Mouse (Mus musculus) hindbrain, embryonic 10.5 days (tissue): ENCODE data around the gene Lrrc49. TPM values are rescaled to one million over a fixed set of nuclear protein-coding genes. Genes with fewer than 3 reads are reported as not detected.

Experiments used
- DNase-seq: peaks from one replicate; pipeline ENCODE4 v3.0.0-alpha.2; 2017; ENCODE audit warnings: low spot score
- H3K27ac ChIP-seq: fragments of 300-500 bp; sonication (generic); 2 replicates; pipeline ENCODE4 v1.5.1; 2016; ENCODE audit warnings: mild to moderate bottlenecking, moderate library complexity
- H3K27me3 ChIP-seq: fragments of 300-500 bp; sonication (generic); 2 replicates; pipeline ENCODE4 v1.6.1; 2016; ENCODE audit warnings: mild to moderate bottlenecking; ENCODE audit not compliant: poor library complexity, insufficient read depth, severe bottlenecking
- H3K36me3 ChIP-seq: fragments of 300-500 bp; sonication (generic); 2 replicates; pipeline ENCODE4 v1.6.1; 2016; ENCODE audit warnings: mild to moderate bottlenecking, moderate library complexity
- H3K4me1 ChIP-seq: fragments of 300-500 bp; sonication (generic); replicated peaks from 2 replicates; pipeline ENCODE4 v1.6.1; 2016; ENCODE audit warnings: mild to moderate bottlenecking
- H3K4me3 ChIP-seq: fragments of 300-500 bp; sonication (generic); 2 replicates; pipeline ENCODE4 v1.5.1; 2016; ENCODE audit warnings: mild to moderate bottlenecking, moderate library complexity
- H3K9me3 ChIP-seq: fragments of 300-500 bp; sonication (generic); 2 replicates; pipeline ENCODE4 v1.6.1; 2016; ENCODE audit warnings: mild to moderate bottlenecking, moderate library complexity
- WGBS: fragments of 180-500 bp; shearing (Covaris S2); methylation state at CpG from one replicate; pipeline ENCODE4 v1.1.7; 2016; 5-methylcytosine and 5-hydroxymethylcytosine counted together
- polyA plus RNA-seq: library from polyadenylated mRNA; unstranded; fragments of >200 nt; fragmentation: Nextera tagmentation; extraction: Ambion mirVana; gene quantifications from 2 replicates; pipeline ENCODE4 v1.2.1, GENCODE M21; 2016

Lrrc49 gene
- polyA plus RNA-seq, result 24.8 and 38.6 TPM in 2 replicates

GRCm38 (mm10) chr9:60687891-60688324 is at the start of gene Lrrc49:
Lrrc49 (minus strand) TSS chr9:60688158.
- peaks cover 15% of the 10 kb centered on the region for H3K4me1 ChIP-seq
- DNase-seq, result peak; percentile 90
- no peaks in the 10 kb centered on the region for H3K9me3 ChIP-seq
- H3K36me3 ChIP-seq, result peaks cover 20% of the 10 kb centered on the region
- WGBS, result under 1% methylated on average over 21 of the region's 21 CpGs
- peak within 1 kb of the TSS; percentile 66 for H3K4me3 ChIP-seq
- no peaks in the 10 kb centered on the region for H3K27me3 ChIP-seq
- peak within 1 kb of the TSS; percentile 96 for H3K27ac ChIP-seq

- no peak overlapping the region for H3K27ac ChIP-seq
- H3K36me3 ChIP-seq, result peaks cover 6% of the 10 kb centered on the region; the same call in 1 of the 2 replicates
- no peak for DNase-seq
- WGBS, result 97% methylated on average over 2 of the region's 2 CpGs
- H3K4me3 ChIP-seq, result no peak overlapping the region
- no peaks in the 10 kb centered on the region for H3K27me3 ChIP-seq
- no peaks in the 10 kb centered on the region for H3K4me1 ChIP-seq
- peaks cover 8% of the 10 kb centered on the region; the same call in 1 of the 2 replicates for H3K9me3 ChIP-seq
Measured at GRCm38 (mm10) chr9:60734321-60734720, 46.4 kb upstream of the Lrrc49 start.

GRCm38 (mm10) chr9:60724968-60725367 is 37.0 kb upstream of the Lrrc49 start:
- 91% methylated on average over 7 of the region's 7 CpGs for WGBS
- Histone ChIP-seq H3K4me1 (no peaks in the 10 kb centered on the region), H3K27ac (no peak overlapping the region), H3K27me3 (no peaks in the 10 kb centered on the region), H3K9me3 (no peaks in the 10 kb centered on the region; the same call in 1 of the 2 replicates), H3K36me3 (no peaks in the 10 kb centered on the region), H3K4me3 (no peak overlapping the region)
- no peak for DNase-seq

- Histone ChIP-seq H3K27ac (no peak overlapping the region), H3K4me1 (no peaks in the 10 kb centered on the region), H3K36me3 (no peaks in the 10 kb centered on the region), H3K27me3 (peaks cover 5% of the 10 kb centered on the region), H3K4me3 (no peak overlapping the region), H3K9me3 (no peaks in the 10 kb centered on the region)
- WGBS, result 92% methylated on average over 3 of the region's 3 CpGs
- DNase-seq, result no peak
Measured at GRCm38 (mm10) chr9:60719687-60720086, 31.7 kb upstream of the Lrrc49 start.

- DNase-seq, result peak; percentile 27
- H3K36me3 ChIP-seq, result no peaks in the 10 kb centered on the region
- no peak overlapping the region for H3K4me3 ChIP-seq
- H3K27ac ChIP-seq, result no peak overlapping the region
- H3K4me1 ChIP-seq, result peaks cover 7% of the 10 kb centered on the region
- peaks cover 19% of the 10 kb centered on the region for H3K27me3 ChIP-seq
- H3K9me3 ChIP-seq, result no peaks in the 10 kb centered on the region
- WGBS, result 67% methylated on average over 3 of the region's 3 CpGs
Measured at GRCm38 (mm10) chr9:60718284-60718683, 30.3 kb upstream of the Lrrc49 start.

GRCm38 (mm10) chr9:60715828-60716227 is 27.9 kb upstream of the Lrrc49 start:
- no peaks in the 10 kb centered on the region for H3K9me3 ChIP-seq
- H3K4me1 ChIP-seq, result peaks cover 17% of the 10 kb centered on the region
- no peak for DNase-seq
- no peaks in the 10 kb centered on the region for H3K36me3 ChIP-seq
- H3K27ac ChIP-seq, result no peak overlapping the region
- 65% methylated on average over 5 of the region's 5 CpGs for WGBS
- H3K4me3 ChIP-seq, result no peak overlapping the region
- peaks cover 31% of the 10 kb centered on the region for H3K27me3 ChIP-seq

- H3K4me3 ChIP-seq, result no peak overlapping the region
- 84% methylated on average over 4 of the region's 4 CpGs for WGBS
- H3K9me3 ChIP-seq, result no peaks in the 10 kb centered on the region
- H3K36me3 ChIP-seq, result no peaks in the 10 kb centered on the region
- peaks cover 31% of the 10 kb centered on the region for H3K27me3 ChIP-seq
- no peak for DNase-seq
- H3K27ac ChIP-seq, result no peak overlapping the region
- H3K4me1 ChIP-seq, result peaks cover 17% of the 10 kb centered on the region
Measured at GRCm38 (mm10) chr9:60715271-60715670, 27.3 kb upstream of the Lrrc49 start.

GRCm38 (mm10) chr9:60714191-60714590 is 26.2 kb upstream of the Lrrc49 start:
- Histone ChIP-seq H3K27me3 (peaks cover 31% of the 10 kb centered on the region), H3K4me3 (no peak overlapping the region), H3K9me3 (no peaks in the 10 kb centered on the region), H3K27ac (no peak overlapping the region), H3K36me3 (no peaks in the 10 kb centered on the region), H3K4me1 (peaks cover 17% of the 10 kb centered on the region)
- WGBS, result 86% methylated on average over 6 of the region's 6 CpGs
- no peak for DNase-seq

GRCm38 (mm10) chr9:60713616-60714015 is 25.7 kb upstream of the Lrrc49 start:
- Histone ChIP-seq H3K36me3 (no peaks in the 10 kb centered on the region), H3K9me3 (no peaks in the 10 kb centered on the region), H3K4me3 (peak overlapping the region; percentile 80), H3K27me3 (peaks cover 31% of the 10 kb centered on the region), H3K27ac (peak overlapping the region; percentile 86; the same call in 1 of the 2 replicates), H3K4me1 (peaks cover 17% of the 10 kb centered on the region)
- WGBS, result 54% methylated on average over 4 of the region's 4 CpGs
- no peak for DNase-seq

- no peaks in the 10 kb centered on the region for H3K36me3 ChIP-seq
- H3K27ac ChIP-seq, result peak within 1 kb of the TSS; percentile 86
- H3K4me1 ChIP-seq, result peaks cover 17% of the 10 kb centered on the region
- peak; percentile 56 for DNase-seq
- WGBS, result under 1% methylated on average over 66 of the region's 66 CpGs
- H3K4me3 ChIP-seq, result peak within 1 kb of the TSS; percentile 80
- peaks cover 31% of the 10 kb centered on the region for H3K27me3 ChIP-seq
- no peaks in the 10 kb centered on the region for H3K9me3 ChIP-seq
Measured at GRCm38 (mm10) chr9:60712771-60713541, 25.0 kb upstream of the Lrrc49 start, which contains the start of gene Larp6. Larp6 (plus strand) TSS chr9:60712989.

- H3K9me3 ChIP-seq, result no peaks in the 10 kb centered on the region
- DNase-seq, result no peak
- H3K27ac ChIP-seq, result no peak overlapping the region
- no peak overlapping the region for H3K4me3 ChIP-seq
- no peaks in the 10 kb centered on the region for H3K36me3 ChIP-seq
- peaks cover 31% of the 10 kb centered on the region for H3K27me3 ChIP-seq
- 79% methylated on average over 5 of the region's 5 CpGs for WGBS
- peaks cover 17% of the 10 kb centered on the region for H3K4me1 ChIP-seq
Measured at GRCm38 (mm10) chr9:60712011-60712410, 24.1 kb upstream of the Lrrc49 start.

GRCm38 (mm10) chr9:60709721-60710120 is 21.8 kb upstream of the Lrrc49 start:
- no peaks in the 10 kb centered on the region for H3K9me3 ChIP-seq
- H3K27ac ChIP-seq, result no peak overlapping the region
- peaks cover 17% of the 10 kb centered on the region for H3K4me1 ChIP-seq
- H3K36me3 ChIP-seq, result no peaks in the 10 kb centered on the region
- H3K27me3 ChIP-seq, result peaks cover 26% of the 10 kb centered on the region
- H3K4me3 ChIP-seq, result no peak overlapping the region
- WGBS, result 85% methylated on average over 6 of the region's 6 CpGs
- no peak for DNase-seq

GRCm38 (mm10) chr9:60708606-60709005 is 20.6 kb upstream of the Lrrc49 start:
- Histone ChIP-seq H3K27me3 (peaks cover 15% of the 10 kb centered on the region), H3K9me3 (no peaks in the 10 kb centered on the region), H3K4me3 (no peak overlapping the region), H3K4me1 (peaks cover 14% of the 10 kb centered on the region), H3K36me3 (no peaks in the 10 kb centered on the region), H3K27ac (no peak overlapping the region)
- DNase-seq, result no peak
- WGBS, result 90% methylated on average over 5 of the region's 5 CpGs
